10 mouse cellular contexts compared by ENCODE assay signal in genomic region chr15:103514914-103515313, GRCm38 (mm10). TPM values are rescaled to one million over a fixed set of nuclear protein-coding genes. Genes with fewer than 3 reads are reported as not detected.
DNase-seq lines count a peak whose midpoint lies in the region; ATAC-seq and TF ChIP-seq lines count a peak whose summit lies in the region.
"Had no signal": no experiment of that assay in that cellular context is flagged by ENCODE, and none has a peak within 500 bp of the region (broad histone marks: within the 10 kb centered on the region; RNA-seq: fewer than 3 reads in every experiment).

No protein-coding gene starts in this region.

- ATAC-seq in neural tube, embryonic 11.5 days (ENCODE audit: insufficient read depth, low FRiP score, low TSS enrichment), result no peak
- no peak for ATAC-seq in intestine, postnatal 0 days
- no peak for ATAC-seq in stomach, embryonic 14.5 days (ENCODE audit: insufficient number of reproducible peaks, insufficient read depth, low FRiP score, low read depth)

- no peak overlapping the region for H3K4me3 ChIP-seq in neural tube, embryonic 11.5 days (ENCODE audit: low read depth, low read length)
- H3K4me3 ChIP-seq in intestine, postnatal 0 days (ENCODE audit: low read depth, low read length), result no peak overlapping the region
- no peak overlapping the region for H3K4me3 ChIP-seq in stomach, embryonic 14.5 days (ENCODE audit: low read depth, low read length)

- H3K9me3 ChIP-seq in neural tube, embryonic 11.5 days (ENCODE audit: control insufficient read depth, low read length), result no peaks in the 10 kb centered on the region
- no peaks in the 10 kb centered on the region for H3K9me3 ChIP-seq in intestine, postnatal 0 days (ENCODE audit: control insufficient read depth)
- no peaks in the 10 kb centered on the region for H3K9me3 ChIP-seq in stomach, embryonic 14.5 days (ENCODE audit: control insufficient read depth, low read depth, low read length)

- no peak for DNase-seq in neural tube, embryonic 11.5 days (ENCODE audit: low spot score)
- no peak for DNase-seq in neural tube, embryonic 10.5 days (ENCODE audit: extremely low spot score, low spot score)
- peak; percentile 26 for DNase-seq in heart, adult 8-10 months (ENCODE audit: low spot score)
- DNase-seq in kidney, postnatal 36 days, result no peak
- DNase-seq in thymus, postnatal 4 days, result no peak
- DNase-seq in left cerebral cortex, postnatal 10 days (ENCODE audit: extremely low spot score in 1 of 2, low spot score in 2 of 2), result no peak

- peak overlapping the region; percentile 29; the same call in 1 of the 2 replicates for H3K4me2 ChIP-seq in neural tube, embryonic 11.5 days (ENCODE audit: low read depth)
- H3K4me2 ChIP-seq in intestine, postnatal 0 days (replicated peaks; ENCODE audit: low read depth), result peak overlapping the region; percentile 63
- peak overlapping the region; percentile 44 for H3K4me2 ChIP-seq in stomach, embryonic 14.5 days (replicated peaks; ENCODE audit: low read depth, low read length)

- no peak overlapping the region for H3K27ac ChIP-seq in neural tube, embryonic 11.5 days (ENCODE audit: low read depth, low read length)
- H3K27ac ChIP-seq in intestine, postnatal 0 days (ENCODE audit: low read depth, low read length), result no peak overlapping the region
- no peak overlapping the region for H3K27ac ChIP-seq in stomach, embryonic 14.5 days (ENCODE audit: low read length)

- TF ChIP-seq CTCF in intestine, postnatal 0 days (IDR thresholded peaks at IDR 0.05; ENCODE audit: low read depth), result no peak

- H3K36me3 ChIP-seq in neural tube, embryonic 11.5 days (ENCODE audit: control insufficient read depth, insufficient read depth, low read length), result no peaks in the 10 kb centered on the region
- no peaks in the 10 kb centered on the region for H3K36me3 ChIP-seq in intestine, postnatal 0 days (ENCODE audit: control insufficient read depth, insufficient read depth)
- no peaks in the 10 kb centered on the region for H3K36me3 ChIP-seq in stomach, embryonic 14.5 days (ENCODE audit: control insufficient read depth, insufficient read depth, low read length)

- H3K9ac ChIP-seq in neural tube, embryonic 11.5 days (ENCODE audit: low read length), result peak overlapping the region; percentile 26
- H3K9ac ChIP-seq in intestine, postnatal 0 days (ENCODE audit: low read depth, low read length), result no peak overlapping the region; the same call in 1 of the 2 replicates
- no peak overlapping the region for H3K9ac ChIP-seq in stomach, embryonic 14.5 days (replicated peaks; ENCODE audit: low read depth, low read length)

- H3K4me1 ChIP-seq in neural tube, embryonic 11.5 days (ENCODE audit: control insufficient read depth, insufficient read depth, low read length), result peaks cover 22% of the 10 kb centered on the region
- H3K4me1 ChIP-seq in intestine, postnatal 0 days (replicated peaks; ENCODE audit: control insufficient read depth, insufficient read depth, low read length), result peaks cover 3% of the 10 kb centered on the region; the same call in 1 of the 2 replicates
- peaks cover 24% of the 10 kb centered on the region; the same call in 1 of the 2 replicates for H3K4me1 ChIP-seq in stomach, embryonic 14.5 days (ENCODE audit: control insufficient read depth, insufficient read depth, low read length)

- no peaks in the 10 kb centered on the region for H3K27me3 ChIP-seq in neural tube, embryonic 11.5 days (ENCODE audit: control insufficient read depth, insufficient read depth, low read length)
- H3K27me3 ChIP-seq in intestine, postnatal 0 days (replicated peaks; ENCODE audit: control insufficient read depth, insufficient read depth, low read length), result peaks cover 3% of the 10 kb centered on the region; the same call in 1 of the 2 replicates
- no peaks in the 10 kb centered on the region for H3K27me3 ChIP-seq in stomach, embryonic 14.5 days (ENCODE audit: control insufficient read depth, insufficient read depth, low read length)

- intact Hi-C loops in left cerebral cortex, postnatal 10 days (cut with DNase I), result no loop called here

- WGBS in neural tube, embryonic 11.5 days, result 55% methylated on average over 3 of the region's 3 CpGs
- WGBS in intestine, postnatal 0 days, result 39% methylated on average over 3 of the region's 3 CpGs
- 33% methylated on average over 3 of the region's 3 CpGs for WGBS in stomach, embryonic 14.5 days

RNA-seq across cellular contexts. Expression of gene Pde1b, which starts 12.1 kb away (rescaled TPM):
- 26.8 and 27.6 TPM in 2 replicates for polyA plus RNA-seq in neural tube, embryonic 11.5 days (2014; fragmentation: Nextera tagmentation; extraction: Ambion mirVana)
- 1 to 10 TPM in 3 of 4 experiments, under 1 TPM in 1; 0.79 to 2.5 (median 1.2) TPM for total RNA-seq in heart, adult 8-10 months (2022)
- polyA plus RNA-seq in intestine, postnatal 0 days (2015; fragmentation: Nextera tagmentation; extraction: Ambion mirVana), result 4.0 and 4.5 TPM in 2 replicates
- 15.4 and 15.8 TPM in 2 replicates for polyA plus RNA-seq in stomach, embryonic 14.5 days (2014; fragmentation: Nextera tagmentation; extraction: Ambion mirVana)
- 10 to 100 TPM; 72.2 to 96.7 TPM for total RNA-seq in left cerebral cortex, postnatal 10 days (2021)

RNA-seq across cellular contexts. Expression of gene Ppp1r1a, which starts 22.9 kb away (rescaled TPM):
- 34.7 and 35.6 TPM in 2 replicates for polyA plus RNA-seq in neural tube, embryonic 11.5 days (2014; fragmentation: Nextera tagmentation; extraction: Ambion mirVana)
- total RNA-seq in heart, adult 8-10 months (2022), result 10 to 100 TPM in 2 of 4 experiments, 1 to 10 TPM in 2; 8.7 to 15.2 (median 12.4) TPM
- polyA plus RNA-seq in intestine, postnatal 0 days (2015; fragmentation: Nextera tagmentation; extraction: Ambion mirVana), result 6.1 and 7.8 TPM in 2 replicates
- polyA plus RNA-seq in stomach, embryonic 14.5 days (2014; fragmentation: Nextera tagmentation; extraction: Ambion mirVana), result 12.9 and 17.4 TPM in 2 replicates
- 100 to 1,000 TPM; 164 to 182 TPM for total RNA-seq in left cerebral cortex, postnatal 10 days (2021)
- total RNA-seq: common myeloid progenitor, adult 5-6 weeks had no signal
- polyA plus RNA-seq: liver, adult 2 months had no signal

RNA-seq across cellular contexts. Expression of gene Glycam1, which starts 50.0 kb away (rescaled TPM):
- polyA plus RNA-seq in neural tube, embryonic 11.5 days (2014; fragmentation: Nextera tagmentation; extraction: Ambion mirVana), result not detected in 2 replicates
- not detected for total RNA-seq in heart, adult 8-10 months (2022)
- polyA plus RNA-seq in intestine, postnatal 0 days (2015; fragmentation: Nextera tagmentation; extraction: Ambion mirVana), result 1.1 and 3.8 TPM in 2 replicates
- not detected in 2 replicates for polyA plus RNA-seq in stomach, embryonic 14.5 days (2014; fragmentation: Nextera tagmentation; extraction: Ambion mirVana)
- total RNA-seq in left cerebral cortex, postnatal 10 days (2021), result not detected
- total RNA-seq: common myeloid progenitor, adult 5-6 weeks; liver, adult 2 months had no signal
- polyA plus RNA-seq: liver, adult 2 months had no signal
